Mouse (Mus musculus): Measurements from ENCODE around the gene Cyth1.

Gene Cyth1

DNA sequence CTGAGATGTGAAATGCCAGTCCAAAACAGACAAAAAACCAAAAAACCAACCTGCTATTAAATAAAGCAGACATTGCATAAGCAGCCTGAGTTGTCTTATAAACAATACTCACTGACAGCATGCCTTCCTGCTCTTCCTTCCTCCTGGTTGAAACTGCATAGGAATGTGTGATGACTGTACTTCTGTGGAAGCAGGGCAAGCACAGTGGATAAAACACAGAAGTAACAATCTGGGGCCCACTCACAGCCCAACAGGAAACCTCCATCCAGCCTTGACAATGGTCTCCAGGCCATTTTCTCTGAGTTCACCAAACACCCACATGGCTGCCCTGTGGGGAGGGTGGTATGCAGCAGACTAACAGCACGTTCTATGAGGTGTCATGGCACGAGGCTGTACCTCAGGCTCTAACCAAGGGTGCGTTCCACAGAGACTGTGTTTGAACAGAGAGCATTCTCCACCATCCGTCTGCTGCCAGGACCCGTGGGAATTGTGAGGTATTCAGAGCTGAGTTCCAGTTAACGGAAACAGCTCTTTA is 26.0 kb downstream of the Cyth1 start:
- DNase-seq = no peak

DNA sequence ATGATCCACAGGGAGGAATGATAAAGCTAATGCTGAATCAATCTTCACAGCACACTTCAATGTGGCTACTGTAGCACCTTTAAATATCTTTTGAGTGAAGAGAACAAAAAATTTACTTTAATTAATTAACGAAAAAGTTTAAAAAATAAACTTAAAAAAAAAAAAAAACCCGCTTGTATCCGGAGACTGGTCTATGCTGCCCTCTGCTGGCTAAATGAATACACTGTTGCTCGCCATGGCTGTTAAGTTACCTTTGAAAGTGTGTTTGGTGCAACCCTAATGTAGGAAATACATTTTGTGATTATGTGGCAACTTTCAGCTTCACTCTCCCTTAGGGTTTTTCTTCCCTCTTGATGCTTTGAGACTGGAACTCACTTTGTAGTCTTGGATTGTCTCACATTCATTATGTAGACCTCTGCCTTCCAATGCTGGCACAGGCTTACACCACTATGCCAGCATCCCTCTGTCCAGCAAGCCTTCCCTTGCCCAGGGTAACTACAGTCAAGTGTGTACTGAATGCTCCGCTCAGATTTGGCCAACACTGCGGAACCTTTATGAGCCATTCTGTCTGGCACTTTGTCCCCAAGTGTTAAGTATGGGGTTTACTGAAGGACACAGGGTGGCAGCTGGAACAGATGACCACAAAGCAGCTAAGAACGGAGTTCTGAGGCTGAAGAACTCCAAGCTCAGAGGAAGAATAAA is 27.7 kb downstream of the Cyth1 start:
- DNase-seq = peak; percentile 75

DNA sequence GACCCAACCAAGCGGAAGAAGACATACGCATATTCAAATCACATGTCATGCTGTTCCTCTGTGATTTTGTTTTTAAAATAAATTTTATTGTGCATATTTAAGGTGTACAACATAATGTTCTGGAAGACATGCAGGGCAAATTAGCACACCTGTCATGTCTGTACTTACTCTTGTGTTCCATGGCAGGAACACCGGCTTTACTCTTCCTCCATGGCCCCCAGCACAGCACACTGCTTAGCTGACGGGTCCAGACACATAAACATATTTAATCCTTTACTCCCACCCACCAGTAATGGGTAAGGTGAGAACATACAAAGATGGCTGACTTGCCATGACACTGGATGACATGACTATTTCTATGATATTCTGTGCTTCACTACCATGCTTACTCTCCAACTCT is 29.3 kb downstream of the Cyth1 start:
- no peak for DNase-seq

DNA sequence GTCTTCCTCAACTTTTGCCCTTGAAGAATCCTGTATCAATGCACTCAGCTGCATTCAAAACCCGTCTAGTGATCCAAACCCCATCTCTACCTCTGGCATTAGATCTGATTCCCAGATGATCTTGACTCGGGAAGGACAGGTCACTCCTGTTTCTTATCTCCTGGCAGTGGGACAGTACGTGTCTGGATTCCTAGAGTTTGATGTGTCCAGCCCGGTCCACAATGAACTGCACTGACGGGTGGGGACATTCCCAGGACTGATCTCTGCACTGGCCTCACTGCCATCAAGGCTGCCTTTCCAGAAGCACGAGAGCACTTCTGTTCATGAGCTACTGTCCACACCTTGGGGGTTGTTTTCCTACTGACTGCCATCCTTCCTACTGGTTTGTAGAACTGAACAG is 31.9 kb downstream of the Cyth1 start:
- no peak for DNase-seq

DNA sequence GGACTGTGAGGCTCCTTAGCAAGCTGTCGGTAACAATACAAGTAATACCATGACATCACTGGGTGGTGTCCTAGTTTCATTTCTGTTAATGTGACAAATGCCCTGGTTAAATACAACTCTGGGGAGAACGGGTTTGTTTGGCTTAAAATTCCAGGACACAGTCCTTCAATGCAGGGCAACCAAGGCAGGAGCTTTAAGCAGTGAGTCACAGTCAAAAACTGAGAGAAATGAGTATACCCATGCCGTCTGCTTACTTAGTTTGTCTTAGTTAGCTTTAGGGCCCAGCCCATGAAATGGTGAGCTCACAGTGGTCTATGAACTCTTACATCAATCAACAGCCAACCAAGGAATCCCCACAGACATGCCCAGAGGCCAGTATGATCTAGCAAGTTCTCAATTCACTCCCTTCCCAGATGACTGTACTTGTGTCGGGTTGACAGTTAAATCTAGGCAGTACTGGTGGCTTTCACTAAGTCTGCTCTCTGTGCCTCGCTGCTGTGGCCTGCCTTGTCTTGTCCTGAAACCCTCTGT is 32.4 kb downstream of the Cyth1 start:
- no peak for DNase-seq

DNA sequence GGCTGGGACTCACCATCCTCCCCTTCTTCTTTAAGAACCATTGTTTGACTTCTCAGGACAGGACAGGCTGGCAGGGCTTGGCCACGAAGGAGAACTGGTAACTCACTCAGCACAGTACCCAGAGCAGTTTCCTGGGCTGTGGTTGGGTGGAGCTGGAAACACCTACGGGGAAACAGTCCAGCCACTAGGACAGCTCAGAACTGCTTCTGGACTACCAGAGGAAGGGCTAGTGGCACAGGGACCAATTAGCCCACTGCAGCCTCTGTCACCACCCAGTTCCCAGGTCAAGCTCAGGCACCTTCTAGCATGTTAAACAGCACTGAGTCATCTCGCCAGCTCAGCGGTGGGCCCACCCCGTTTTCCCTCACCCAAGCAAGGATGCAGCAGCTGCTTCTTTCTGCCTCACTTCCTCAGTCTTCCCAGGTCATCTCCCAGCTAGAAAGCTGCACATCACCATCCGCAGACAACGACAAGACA is 35.7 kb downstream of the Cyth1 start:
- no peak for DNase-seq

DNA sequence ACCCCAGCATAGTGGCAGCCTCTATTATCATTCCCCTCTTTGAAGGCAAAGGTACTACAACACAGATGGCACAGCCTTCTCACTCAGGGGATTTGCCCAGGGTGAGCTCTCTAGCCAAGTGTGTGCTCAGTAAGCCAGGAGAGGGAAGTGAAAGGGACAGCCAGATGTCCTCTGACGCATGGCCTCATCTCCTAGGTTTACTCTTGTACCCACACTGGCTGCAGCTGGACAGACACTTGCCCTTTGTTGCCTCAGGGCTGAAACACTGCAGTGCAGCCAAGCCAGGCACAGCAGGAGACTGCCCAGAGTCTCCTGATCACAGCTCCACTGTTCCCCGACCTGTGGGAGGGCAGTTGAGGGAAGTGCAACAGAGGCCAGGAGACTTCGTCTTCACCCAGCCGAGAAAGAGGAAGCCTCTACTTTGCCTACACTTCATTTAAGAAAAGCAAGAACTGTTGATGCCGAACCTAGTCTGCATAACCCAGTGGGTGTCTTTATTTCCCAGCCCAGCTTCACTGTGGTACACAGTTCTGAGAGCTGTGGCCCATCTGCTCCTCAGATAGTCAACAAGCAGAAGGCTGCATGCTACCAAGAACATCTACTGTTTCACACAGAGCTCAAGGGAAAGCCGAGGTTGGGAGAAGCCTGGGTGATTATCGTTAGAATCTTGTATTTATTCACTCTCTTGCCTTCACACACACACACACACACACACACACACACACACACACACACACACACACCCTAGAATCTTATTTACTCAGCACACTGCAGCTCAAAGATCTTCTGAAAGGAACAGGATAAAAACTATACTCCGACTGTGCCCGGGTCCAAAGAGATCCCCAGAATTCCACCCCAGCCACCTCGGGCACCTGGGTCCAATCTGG is 36.4 kb downstream of the Cyth1 start:
- no peak for DNase-seq

DNA sequence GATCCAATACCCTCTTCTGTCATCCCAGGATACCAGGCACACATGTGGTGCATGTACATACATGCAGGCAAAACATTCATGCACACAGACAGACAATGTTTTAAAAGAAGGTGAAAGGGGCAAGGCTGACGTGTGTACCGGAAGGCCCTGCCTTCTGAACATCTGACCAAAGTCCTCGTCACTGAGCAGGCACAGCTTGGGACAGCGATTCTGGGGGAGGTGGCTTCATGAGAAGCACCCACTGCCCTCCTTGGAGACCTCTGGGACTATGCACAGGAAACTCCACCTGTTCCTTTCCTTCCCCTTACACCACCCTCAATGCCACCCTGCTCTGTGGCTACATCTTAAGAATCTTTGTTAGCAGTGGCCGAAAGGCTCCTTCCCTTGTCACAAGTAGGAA is 37.4 kb downstream of the Cyth1 start:
- no peak for DNase-seq

DNA sequence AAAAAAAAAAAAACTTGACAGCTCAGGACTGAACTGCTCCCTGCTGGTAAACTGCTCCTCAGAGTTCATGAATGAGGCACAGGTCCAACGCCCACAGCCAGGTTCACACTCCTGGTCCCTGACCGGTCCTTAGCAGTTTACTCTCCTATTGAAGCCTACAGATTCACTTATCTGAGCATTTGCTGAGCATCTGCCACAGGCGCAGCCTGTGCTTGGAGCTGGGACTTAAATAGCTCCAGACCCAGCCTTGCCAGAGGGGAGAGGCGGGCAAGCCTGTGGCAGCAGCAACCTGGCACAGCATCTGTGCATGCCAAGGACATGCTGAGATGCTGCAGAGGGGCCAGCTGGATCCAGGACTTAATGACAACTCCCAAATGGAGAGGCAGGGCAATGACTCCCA is 38.3 kb downstream of the Cyth1 start:
- DNase-seq = no peak

DNA sequence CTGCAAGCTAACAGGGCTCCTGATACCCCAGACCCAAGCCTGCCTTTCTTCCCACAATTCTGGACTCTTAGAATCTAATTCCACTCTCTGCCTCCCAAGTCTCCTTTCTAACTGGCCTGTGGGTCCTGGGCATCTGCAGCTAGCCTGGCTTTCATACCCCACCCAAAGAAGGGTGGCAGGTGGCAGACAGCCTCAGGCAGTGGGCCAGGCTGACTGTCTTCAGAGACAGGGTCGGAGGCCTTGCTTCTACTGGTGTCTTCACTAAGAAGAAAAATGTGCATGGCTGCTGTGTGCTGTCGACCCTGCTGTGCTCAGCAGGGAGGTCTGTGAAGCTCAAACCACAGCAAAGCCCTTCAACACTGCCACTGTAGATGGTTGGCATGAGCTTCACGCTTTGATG is 39.0 kb downstream of the Cyth1 start:
- no peak for DNase-seq

DNA sequence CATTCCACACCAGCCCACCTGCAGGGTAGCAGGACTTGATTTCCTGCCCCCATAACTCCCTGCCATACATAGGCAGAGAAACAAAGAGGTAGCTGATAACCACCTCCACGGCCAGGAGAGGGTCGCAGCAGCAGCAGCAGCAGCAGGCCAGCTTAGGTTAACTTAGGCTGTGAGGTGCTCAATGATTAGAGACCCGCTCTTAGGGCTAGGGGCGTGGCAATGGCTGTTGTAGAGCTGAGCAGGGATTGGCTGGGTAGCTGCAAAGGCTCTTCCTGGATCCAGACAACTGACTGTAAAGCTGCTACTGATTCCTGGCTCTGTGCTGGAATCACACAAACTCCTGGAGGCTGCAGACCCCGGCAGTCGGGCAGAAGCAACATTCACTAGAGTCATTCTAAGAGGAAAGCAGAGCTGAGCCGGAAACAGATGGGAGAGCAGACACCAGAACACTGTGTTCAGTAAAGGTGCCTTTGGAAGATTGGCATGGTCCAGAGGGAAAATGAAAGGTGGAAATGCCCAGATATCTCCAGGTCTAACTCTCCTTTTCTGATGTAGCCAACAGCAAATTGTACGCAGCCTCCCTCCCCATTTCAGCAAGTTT is 39.6 kb downstream of the Cyth1 start:
- DNase-seq = no peak

DNA sequence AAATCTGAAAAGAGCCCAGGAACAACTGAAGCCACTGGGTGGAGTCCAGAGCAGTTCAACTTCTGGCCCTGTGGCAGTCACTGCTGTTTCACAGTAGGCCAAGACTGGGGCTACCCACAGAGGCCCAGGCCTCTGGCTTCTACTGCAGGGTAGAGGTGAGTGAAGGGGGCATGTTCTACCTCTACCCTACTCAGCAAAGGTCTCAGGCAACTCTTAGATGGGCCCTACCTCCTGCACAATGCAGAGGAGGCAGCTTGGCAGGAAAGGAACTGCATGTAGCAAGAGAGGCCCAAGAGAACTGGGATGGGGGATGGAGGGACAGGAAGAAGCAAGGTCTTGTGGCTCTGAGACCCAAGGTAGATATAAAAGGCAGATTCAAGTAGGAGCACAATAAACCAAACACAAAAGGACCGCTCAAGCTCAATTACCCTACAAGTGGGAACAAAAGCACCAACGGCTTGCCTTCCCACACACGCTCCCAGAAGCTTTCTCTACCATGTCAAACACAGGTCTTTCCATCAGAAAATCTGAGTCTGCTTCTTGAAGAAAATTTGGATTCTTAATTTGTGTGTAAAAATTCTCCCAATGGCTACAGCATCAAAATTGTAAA is 40.9 kb downstream of the Cyth1 start:
- DNase-seq = no peak

DNA sequence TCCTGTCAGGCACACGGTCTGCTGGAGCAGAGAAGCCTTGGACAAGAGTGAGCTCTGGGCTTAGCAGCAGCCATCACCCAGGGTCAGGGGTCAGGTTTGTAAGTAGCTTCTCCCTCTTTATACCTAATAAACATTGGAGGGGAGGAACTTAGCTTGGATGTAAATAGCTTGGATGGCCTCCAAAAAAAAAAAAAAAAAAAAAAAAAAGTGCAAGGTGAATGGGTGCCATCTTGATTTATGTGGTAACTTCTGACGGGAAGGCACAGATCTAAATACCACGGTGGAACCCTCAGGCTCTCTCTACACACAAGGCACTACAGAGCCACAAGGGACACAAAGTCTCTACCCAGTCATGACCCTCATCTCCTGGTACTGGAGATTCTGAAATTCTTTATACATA is 42.1 kb downstream of the Cyth1 start:
- no peak for DNase-seq

DNA sequence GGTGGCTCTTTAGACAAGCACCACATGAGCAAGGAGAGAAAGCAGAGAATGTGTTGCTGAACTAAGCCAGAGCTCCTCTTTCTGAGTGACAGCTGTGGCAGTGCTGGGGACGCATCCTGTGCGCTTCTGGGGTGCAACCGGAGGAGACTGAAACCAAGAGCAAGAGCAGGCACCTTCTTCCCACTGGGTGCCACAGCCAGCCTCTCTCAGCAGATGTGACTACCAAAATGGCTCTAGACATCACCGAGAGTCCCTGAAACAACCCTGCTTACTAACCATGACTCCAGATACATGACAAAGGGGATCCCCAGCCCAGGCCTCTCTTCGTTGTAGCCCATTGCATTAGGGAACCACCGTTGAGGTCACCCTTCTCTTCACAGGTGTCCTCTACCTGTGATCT is 44.9 kb downstream of the Cyth1 start:
- peak; percentile 36 for DNase-seq

DNA sequence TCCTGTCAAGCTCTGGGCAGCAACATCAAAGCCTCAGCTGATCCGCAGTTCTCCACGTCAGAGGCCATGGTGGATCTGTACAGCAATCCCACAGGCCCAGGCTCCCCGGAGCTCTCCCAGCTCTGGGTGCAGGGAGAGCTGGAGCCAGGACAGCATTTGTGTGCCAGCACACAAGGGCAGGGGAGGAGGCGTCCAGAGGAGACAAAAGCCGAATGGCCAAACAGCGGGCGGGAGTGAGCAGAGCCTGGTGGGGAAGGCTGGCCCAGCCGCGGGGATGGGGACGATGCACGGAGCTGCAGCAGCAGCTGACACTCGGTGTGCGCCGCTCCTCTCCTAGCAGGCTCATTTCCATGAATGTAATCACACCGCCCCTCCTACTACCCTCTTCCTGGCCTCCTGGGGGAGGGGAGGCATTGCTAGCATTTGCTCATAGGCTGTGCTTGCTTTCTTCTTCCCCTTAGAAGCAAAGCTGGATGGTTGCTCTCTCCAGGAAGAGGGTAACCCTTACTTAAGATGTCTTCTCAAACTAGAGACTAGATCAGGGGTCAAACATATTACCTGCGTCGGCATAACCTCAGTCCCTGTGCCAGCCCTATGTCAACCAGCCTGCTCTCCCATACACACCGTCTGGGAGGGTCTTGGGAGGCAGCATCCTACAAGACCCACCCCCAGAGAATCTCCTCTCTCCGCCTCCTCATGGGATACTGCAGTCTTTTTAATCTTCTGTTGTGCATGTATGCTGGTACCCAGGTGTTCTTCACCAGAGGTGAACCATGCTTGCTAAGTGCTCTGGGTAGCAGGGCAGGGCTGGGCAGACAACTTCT is 45.8 kb downstream of the Cyth1 start:
- peak; percentile 56 for DNase-seq

DNA sequence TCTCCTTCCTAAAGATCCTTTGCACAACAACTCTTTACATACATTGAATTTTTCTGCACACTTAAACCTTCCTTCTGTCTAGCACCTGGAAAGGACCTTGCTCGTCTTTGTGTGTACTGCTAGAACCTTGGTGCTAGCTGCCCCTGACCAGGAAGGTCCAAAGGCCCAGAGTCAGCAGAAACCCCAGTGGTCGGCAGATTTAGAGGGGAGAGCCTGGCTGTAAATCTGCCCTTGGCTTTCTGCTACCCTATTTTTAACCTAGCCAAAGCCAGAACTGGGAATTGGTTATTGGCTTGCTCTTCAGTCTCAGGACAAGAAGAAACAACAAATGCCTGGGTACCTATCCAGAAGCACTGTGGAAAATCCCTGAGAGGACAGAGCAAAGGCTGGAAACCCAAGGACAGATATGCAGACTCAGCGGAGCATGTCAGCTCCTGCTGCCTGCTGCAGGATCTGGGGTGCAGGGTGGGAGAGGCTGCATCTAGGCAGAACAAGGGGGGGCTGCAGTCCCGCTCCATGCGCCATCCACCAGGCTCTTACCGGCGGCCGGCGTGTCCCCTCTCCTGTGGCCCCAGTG is 46.5 kb downstream of the Cyth1 start:
- no peak for DNase-seq

DNA sequence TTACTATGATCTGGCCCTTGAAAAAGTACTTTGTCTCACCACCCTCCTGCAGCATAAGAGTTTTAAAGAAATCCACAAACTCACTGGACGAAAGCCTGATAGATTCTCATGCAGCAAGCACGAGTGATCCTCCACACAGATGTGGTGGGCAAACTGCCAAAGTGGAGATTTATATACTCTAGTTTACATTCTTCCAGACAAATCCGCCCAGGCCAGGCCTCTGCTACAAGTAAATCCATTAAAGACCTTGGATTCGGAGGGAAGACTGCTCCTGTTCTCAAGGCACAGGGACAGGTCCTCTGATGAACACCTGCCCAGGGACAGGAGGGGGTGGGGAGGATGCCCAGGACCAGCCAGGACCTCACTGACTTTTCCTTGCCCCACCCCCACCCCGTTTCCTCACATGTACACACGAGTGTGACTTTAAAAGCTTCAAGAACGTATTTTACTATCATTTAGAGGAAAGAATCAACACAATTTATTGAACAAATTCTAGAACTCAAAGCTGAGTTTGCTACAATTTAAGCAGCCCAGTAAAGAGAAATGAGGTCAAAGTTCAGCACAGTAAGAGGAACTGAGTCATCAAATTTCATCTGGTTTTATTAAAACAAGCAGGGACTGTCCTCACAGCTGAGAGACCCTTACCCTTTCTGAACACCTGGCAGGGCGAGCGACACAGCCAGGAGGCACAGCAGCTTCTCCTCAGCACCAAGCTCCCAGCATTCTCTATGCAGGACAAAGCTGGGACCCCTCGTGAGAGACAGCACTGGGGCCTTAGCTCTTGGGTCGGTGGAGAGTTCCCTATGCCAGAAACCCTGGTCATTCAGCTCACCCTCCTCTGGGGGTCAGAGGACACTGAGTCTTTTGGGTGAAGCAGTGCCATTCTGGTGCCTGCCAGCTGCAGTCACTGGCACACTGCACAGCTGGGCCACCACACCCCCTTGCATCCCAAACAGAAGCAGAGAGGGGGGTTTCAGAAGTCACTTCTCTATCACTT is 47.3 kb downstream of the Cyth1 start:
- no peak for DNase-seq

DNA sequence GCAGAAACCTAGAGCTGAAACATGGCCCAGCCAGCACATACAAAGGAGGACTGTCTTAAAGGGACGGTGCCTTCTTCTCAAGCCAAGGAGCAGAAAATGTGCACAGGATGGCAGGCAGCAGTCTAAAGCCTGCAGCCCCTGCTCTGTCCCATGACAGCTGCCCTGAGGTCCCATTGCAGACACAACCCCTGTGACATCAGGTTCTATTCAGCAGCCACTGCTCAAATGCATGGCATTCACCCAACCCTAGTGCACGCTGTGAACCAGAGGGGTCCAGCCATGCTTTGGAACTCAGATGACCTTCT is 50.1 kb downstream of the Cyth1 start:
- no peak for DNase-seq

DNA sequence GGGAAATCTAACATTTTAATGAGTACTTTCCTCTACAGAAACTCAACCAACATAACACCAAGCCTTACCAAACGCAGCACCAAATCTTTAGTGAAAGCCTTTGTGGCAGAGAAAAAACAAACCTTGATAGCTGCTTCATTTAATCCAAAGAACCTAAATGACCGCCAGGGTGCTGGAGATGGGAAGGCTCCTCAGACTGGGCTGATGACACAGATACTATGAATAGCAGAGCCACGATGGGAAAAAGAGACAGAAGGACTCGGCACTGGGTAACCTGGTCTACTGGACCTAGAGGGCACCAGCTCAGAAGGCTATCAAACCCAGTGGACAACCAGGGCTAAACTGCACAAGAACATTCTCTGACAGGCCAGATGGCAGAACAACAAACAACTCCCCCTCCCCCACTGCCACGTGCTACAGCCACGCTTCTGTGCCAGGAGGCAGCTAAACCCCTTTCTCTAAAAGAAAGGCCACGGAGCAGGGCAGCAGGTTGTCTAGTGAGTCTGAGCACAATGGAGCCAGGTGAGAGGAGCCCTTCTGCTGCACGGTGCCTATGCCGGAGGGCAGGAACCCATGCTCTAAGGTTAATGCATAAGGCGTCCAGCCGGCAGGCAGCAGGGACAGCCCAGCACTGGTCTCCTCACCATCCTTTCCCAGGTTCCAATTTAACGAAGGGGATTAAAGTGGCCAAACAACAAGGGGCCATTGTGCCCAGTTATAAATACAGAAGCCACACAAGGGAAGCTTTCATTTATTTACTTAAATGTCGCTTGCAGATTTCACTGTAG is 50.7 kb downstream of the Cyth1 start:
- no peak for DNase-seq

Measured in thymus, postnatal 25 days (tissue).